Mouse (Mus musculus) liver, adult (tissue): ENCODE measurements around the gene Mettl14.

ENCODE experiments used
- GATA4 ChIP-seq: IDR thresholded peaks from 2 replicates; pipeline ENCODE4 v1.6.1; 2014; ENCODE audit warnings: mild to moderate bottlenecking, low read length; ENCODE audit not compliant: insufficient replicate concordance

Gene Mettl14

GRCm38 (mm10) chr3:123376562-123376961, 9.3 kb downstream of the Mettl14 start:
- no peak for TF ChIP-seq GATA4

- TF ChIP-seq GATA4, result no peak
These were observed 14.0 kb downstream of the Mettl14 start for GRCm38 (mm10) chr3:123371766-123372535.

- no peak for TF ChIP-seq GATA4
These were observed 15.0 kb downstream of the Mettl14 start for GRCm38 (mm10) chr3:123370927-123371326.

DNA sequence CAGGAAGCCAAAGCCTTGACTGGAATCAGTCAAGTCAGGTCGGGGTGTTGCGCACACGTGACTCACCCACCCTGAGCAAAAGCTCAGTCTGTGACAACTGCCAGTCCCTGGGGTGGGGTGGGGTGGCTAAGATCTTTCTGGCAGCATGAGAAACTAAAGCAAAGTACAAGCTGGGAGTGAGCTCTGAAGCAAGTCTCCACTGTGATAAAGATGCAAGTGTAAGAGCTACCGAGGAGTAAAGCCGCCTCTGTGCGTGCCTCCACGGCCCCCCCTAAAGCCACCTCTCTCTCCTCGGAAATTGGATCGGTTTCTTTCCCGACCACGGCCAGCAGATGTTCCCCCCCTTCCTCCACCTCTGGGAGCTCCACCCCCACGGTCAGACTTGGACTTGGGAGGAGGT, 16.7 kb downstream of the Mettl14 start:
- TF ChIP-seq GATA4, result no peak

- TF ChIP-seq GATA4, result no peak
These were observed 29.4 kb downstream of the Mettl14 start for GRCm38 (mm10) chr3:123356377-123356991.

- TF ChIP-seq GATA4, result no peak
These were observed 31.5 kb downstream of the Mettl14 start for GRCm38 (mm10) chr3:123354388-123354787.

DNA sequence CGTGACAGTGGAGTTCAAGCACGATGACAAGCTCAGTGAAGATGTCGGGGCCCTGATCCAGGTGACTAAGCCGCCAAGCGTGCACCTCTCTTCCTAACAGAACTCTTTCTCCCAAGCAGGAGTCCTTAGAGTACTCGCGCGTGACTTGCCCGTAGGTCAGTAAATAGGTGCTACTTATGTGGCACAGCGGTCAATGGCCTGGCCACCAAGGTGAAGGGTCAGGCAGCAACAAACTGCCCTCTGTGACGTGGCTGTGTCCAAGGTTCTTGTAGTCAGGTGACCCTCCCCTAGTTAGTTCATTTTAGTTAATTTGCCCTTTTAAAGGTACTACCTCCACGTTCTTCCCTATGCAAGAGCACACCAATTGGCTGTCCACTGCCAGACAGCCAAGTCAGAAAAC, 32.2 kb downstream of the Mettl14 start:
- no peak for TF ChIP-seq GATA4

- no peak for TF ChIP-seq GATA4
These were observed 32.7 kb downstream of the Mettl14 start for GRCm38 (mm10) chr3:123353183-123353582.

- no peak for TF ChIP-seq GATA4
These were observed 34.4 kb downstream of the Mettl14 start for GRCm38 (mm10) chr3:123351519-123351918.

DNA sequence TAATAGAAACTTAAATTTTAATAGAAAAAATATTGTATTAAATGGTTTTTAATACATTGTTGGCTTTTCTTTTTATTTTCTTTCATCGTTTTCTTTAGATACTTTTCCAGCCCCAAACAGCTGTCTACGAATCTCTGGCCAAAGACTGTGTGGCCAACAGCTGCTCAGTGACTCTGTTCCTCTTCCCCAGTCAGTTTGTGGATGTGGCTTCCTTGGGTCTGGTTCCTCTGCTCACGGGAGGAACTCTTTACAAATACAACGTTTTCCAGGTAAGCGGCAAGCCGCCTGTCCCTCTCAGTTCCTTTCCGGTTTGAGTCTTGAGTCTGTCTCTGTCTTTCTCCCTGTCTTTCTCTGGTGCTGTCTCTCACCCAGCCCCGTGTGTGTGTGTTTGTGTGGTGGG, 35.3 kb downstream of the Mettl14 start:
- no peak for TF ChIP-seq GATA4

DNA sequence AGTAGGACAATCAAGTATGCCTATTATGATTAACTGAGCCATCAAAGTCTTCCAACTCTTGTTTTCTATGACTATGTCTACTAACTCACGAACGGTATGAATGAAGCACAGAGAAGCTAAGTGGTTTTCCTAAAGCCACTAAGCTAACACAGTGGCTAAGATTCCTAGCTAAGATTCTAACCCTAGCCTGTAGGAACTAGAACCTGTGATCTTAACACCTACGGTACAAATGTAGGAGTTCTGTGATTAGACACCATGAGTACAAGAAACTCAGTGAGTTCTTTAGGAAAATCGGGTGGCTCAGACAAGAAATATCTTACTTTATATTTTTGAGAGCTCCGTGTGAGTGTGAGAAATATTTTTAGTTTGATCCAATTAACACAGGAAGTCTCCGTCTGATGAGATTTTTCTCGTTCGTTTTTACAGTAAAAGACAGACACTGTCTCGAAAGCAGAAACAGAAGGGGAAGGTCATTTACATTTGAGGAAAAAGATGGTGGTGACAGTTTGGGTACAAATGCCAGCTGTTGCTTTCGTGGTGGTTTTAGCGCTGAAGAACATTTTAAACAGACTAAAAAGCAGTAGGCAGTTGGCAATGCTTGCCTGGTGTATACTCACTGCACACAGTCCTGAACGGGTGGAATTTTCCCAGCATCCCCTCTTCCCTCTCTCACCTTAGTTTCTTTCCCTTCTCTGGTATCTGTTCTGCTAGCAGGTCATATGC, 37.7 kb downstream of the Mettl14 start:
- TF ChIP-seq GATA4, result no peak

GRCm38 (mm10) chr3:123343690-123344089, 42.2 kb downstream of the Mettl14 start:
- no peak for TF ChIP-seq GATA4

GRCm38 (mm10) chr3:123341049-123341448, 44.9 kb downstream of the Mettl14 start:
- no peak for TF ChIP-seq GATA4

DNA sequence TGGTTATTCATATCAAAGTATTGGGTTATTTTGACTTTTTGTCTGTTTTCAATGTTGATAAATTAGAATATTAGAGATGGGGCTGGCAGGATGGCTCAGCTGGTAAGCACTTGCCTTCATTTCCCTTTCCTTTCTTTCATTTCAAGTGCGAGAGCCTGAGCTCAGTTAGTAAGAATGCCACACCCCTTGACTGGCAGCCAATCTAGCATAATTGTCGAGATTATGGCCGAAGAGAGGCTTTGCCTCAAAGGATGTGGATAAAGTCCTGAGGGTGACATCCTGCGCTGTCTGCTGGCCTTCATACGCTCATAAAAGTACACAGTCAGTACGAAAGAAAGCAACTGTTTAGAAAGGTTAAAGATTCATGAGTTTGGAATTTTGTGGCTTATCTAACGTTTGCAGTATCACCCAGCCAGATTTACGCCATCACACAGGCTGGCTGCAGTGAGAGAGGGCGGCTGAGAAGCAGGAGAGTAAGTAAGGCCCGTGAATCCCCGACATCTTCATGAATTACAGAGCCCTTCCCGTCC, 47.2 kb downstream of the Mettl14 start:
- no peak for TF ChIP-seq GATA4

- no peak for TF ChIP-seq GATA4
These were observed 48.1 kb downstream of the Mettl14 start for GRCm38 (mm10) chr3:123337853-123338252.

DNA sequence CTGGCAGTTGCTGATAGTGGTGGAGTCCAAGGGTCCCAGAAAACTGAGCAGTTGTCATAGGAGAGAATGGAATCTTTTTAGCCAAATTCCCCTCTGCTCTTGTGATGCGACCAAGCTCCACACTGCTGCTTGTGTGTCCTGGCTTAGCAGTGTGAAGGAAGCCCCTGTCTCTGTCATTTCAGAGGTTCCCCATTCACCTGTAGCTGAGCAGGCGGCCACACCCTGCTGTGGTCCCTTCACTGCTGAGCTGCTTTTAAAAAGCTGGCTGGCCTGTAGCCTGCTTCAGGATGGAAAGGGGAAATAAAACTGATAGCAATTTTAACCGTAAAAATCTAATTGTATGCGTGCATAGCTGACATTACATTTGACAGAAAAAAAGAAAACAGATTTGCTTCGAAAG, 49.0 kb downstream of the Mettl14 start:
- no peak for TF ChIP-seq GATA4
